In genomic region chr3:52067181-52067580, GRCm38 (mm10) we compare ENCODE assay signal across 14 mouse cellular contexts.
"Had no signal": no experiment of that assay in that cellular context is flagged by ENCODE, and none has a peak within 500 bp of the region (broad histone marks: within the 10 kb centered on the region; RNA-seq: fewer than 3 reads in every experiment).

No protein-coding gene starts in this region.

- DNase-seq: gastrocnemius, postnatal 14 days; gastrocnemius, postnatal 36 days; heart, adult 11 months; heart, adult 2 months; heart, postnatal 14 days; heart, postnatal 36 days; kidney, adult 11 months; kidney, adult 2 months; kidney, adult 9 months; kidney, postnatal 14 days; kidney, postnatal 36 days; layer of hippocampus, adult 9-11 months; layer of hippocampus, postnatal 36 days; left cerebral cortex, postnatal 4 days had no signal
